Mouse (Mus musculus): ENCODE data around the gene Slc38a5.

DNA sequence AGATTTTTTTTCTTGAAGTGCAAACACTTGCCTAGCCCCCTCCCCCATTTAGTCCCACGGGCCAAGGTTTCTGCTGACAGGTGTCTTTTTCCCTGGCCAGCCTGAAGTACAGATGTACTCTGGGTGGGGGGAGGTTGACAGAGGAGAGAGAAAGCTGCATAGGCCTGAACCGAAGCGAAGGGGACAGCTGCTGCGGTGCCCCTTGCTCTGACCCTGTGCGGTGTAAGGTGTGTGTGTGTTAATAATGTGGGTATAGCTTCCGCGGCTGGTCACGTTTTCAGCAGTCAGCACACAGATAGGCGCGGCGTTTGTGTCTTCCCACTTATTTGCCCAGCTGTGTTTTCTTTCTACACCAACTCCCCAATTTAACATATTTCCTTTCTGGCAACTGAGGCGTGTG is 11.5 kb upstream of the Slc38a5 start:
- TF ChIP-seq POLR2A (IDR thresholded peaks at IDR 0.05; ENCODE audit: low read depth, low read length) (no peak), CTCF (IDR thresholded peaks at IDR 0.05; ENCODE audit: extremely low read depth, insufficient read depth, insufficient read length, insufficient replicate concordance) (no peak)
